Mouse (Mus musculus) CH12.LX (cell line): ENCODE results near the gene Nop53. TPM values are rescaled to one million over a fixed set of nuclear protein-coding genes. Genes with fewer than 3 reads are reported as not detected.
A peak's percentile ranks its signal among the peaks of the same experiment; 100 is the strongest.

Experiments used
- DNase-seq: peaks from one replicate; pipeline ENCODE4 v3.0.0-alpha.2; 2013; ENCODE audit errors: extremely low read depth
- H3K27ac ChIP-seq: 2 replicates; pipeline ENCODE4 v1.5.1; 2012; ENCODE audit warnings: low read depth, mild to moderate bottlenecking, control low read depth, moderate library complexity; ENCODE audit not compliant: insufficient read depth
- H3K27me3 ChIP-seq: replicated peaks from 2 replicates; pipeline ENCODE3; 2012; ENCODE audit warnings: inconsistent platforms
- H3K36me3 ChIP-seq, 2 experiments: replicated peaks in 1 of 2; 2 replicates each; pipeline versions ENCODE3 to v1.6.1; 2012; ENCODE audit warnings: inconsistent platforms in 1 of 2, low read length in 1 of 2, mild to moderate bottlenecking in 1 of 2, mixed read lengths in 1 of 2, moderate library complexity in 1 of 2; ENCODE audit not compliant: control insufficient read depth in 1 of 2, insufficient read depth in 1 of 2
- H3K4me1 ChIP-seq, 2 experiments: 2 replicates each; pipeline ENCODE4 v1.6.1; 2012; ENCODE audit warnings: inconsistent platforms in 1 of 2, moderate library complexity in 1 of 2; ENCODE audit not compliant: insufficient read depth in 2 of 2, control insufficient read depth in 1 of 2
- H3K4me2 ChIP-seq: 2 replicates; pipeline ENCODE4 v1.6.1; 2012; ENCODE audit warnings: low read depth, mild to moderate bottlenecking, control low read depth; ENCODE audit not compliant: poor library complexity, insufficient read depth, severe bottlenecking
- H3K4me3 ChIP-seq, 3 experiments: fragments of 150-350 bp in 1 of 3; sonication (generic) in 1 of 3; replicated peaks in 1 of 3; 2 replicates each; pipeline versions ENCODE3 to v1.5.1; 2011 to 2012; ENCODE audit warnings: low read depth in 2 of 3, low read length in 2 of 3, mild to moderate bottlenecking in 2 of 3, moderate library complexity in 2 of 3, control low read depth in 1 of 3, improper control_type of control experiment in 1 of 3, inconsistent platforms in 1 of 3, mixed read lengths in 1 of 3; ENCODE audit not compliant: poor library complexity in 1 of 3
- H3K79me2 ChIP-seq: replicated peaks from 2 replicates; pipeline ENCODE4 v1.6.1; 2012; ENCODE audit warnings: mild to moderate bottlenecking, moderate library complexity; ENCODE audit not compliant: control insufficient read depth, poor library complexity, insufficient read depth, severe bottlenecking; ENCODE audit errors: extremely low read depth
- H3K9ac ChIP-seq: 2 replicates; pipeline ENCODE4 v1.6.1; 2012; ENCODE audit warnings: low read depth, mild to moderate bottlenecking, control low read depth, moderate library complexity; ENCODE audit not compliant: insufficient read depth
- H3K9me3 ChIP-seq: replicated peaks from 2 replicates; pipeline ENCODE3; 2012; ENCODE audit warnings: low read length, inconsistent platforms, mixed read lengths
- BHLHE40 ChIP-seq: IDR thresholded peaks from 2 replicates; pipeline ENCODE4 v1.6.1; 2011; ENCODE audit warnings: mild to moderate bottlenecking, low read depth, low read length, improper control_type of control experiment
- CHD1 ChIP-seq: IDR thresholded peaks from 2 replicates; pipeline ENCODE4 v1.6.1; 2012; ENCODE audit warnings: low read depth, low read length, improper control_type of control experiment, inconsistent platforms
- CHD2 ChIP-seq: IDR thresholded peaks from 2 replicates; pipeline ENCODE4 v1.6.1; 2011; ENCODE audit warnings: low read length, improper control_type of control experiment
- CTCF ChIP-seq, 2 experiments: IDR thresholded peaks in 1 of 2; conservative IDR thresholded peaks in 1 of 2; 2 replicates each; pipeline ENCODE4 v1.5.1; 2011 to 2012; ENCODE audit warnings: low read depth in 2 of 2, low read length in 2 of 2, improper control_type of control experiment in 1 of 2, inconsistent platforms in 1 of 2, mild to moderate bottlenecking in 1 of 2, moderate library complexity in 1 of 2
- E2F4 ChIP-seq: IDR thresholded peaks from 2 replicates; pipeline ENCODE4 v1.6.1; 2011; ENCODE audit warnings: low read depth, low read length, improper control_type of control experiment; ENCODE audit not compliant: insufficient replicate concordance
- ELF1 ChIP-seq: IDR thresholded peaks from 2 replicates; pipeline ENCODE4 v1.6.1; 2014; ENCODE audit warnings: low read depth, mild to moderate bottlenecking, inconsistent platforms, low read length, improper control_type of control experiment
- EP300 ChIP-seq: IDR thresholded peaks from 2 replicates; pipeline ENCODE4 v1.6.1; 2011; ENCODE audit warnings: low read length, improper control_type of control experiment
- ETS1 ChIP-seq: conservative IDR thresholded peaks from 2 replicates; pipeline ENCODE4 v1.6.1; 2012; ENCODE audit warnings: low read depth, mild to moderate bottlenecking, inconsistent platforms, low read length, improper control_type of control experiment, moderate library complexity
- GABPA ChIP-seq: IDR thresholded peaks from 2 replicates; pipeline ENCODE4 v1.6.1; 2012; ENCODE audit warnings: low read depth, low read length, improper control_type of control experiment, inconsistent platforms; ENCODE audit not compliant: insufficient replicate concordance
- HCFC1 ChIP-seq: IDR thresholded peaks from 2 replicates; pipeline ENCODE4 v1.6.1; 2012; ENCODE audit warnings: low read depth, mild to moderate bottlenecking, inconsistent platforms, low read length, improper control_type of control experiment
- IRF4 ChIP-seq: IDR thresholded peaks from 2 replicates; pipeline ENCODE4 v1.6.1; 2014; ENCODE audit warnings: low read depth, mild to moderate bottlenecking, inconsistent platforms, low read length, improper control_type of control experiment
- JUN ChIP-seq: IDR thresholded peaks from 2 replicates; pipeline ENCODE4 v1.6.1; 2011; ENCODE audit warnings: low read depth, mild to moderate bottlenecking, low read length, improper control_type of control experiment, moderate library complexity; ENCODE audit not compliant: insufficient read depth
- JUND ChIP-seq: conservative IDR thresholded peaks from 2 replicates; pipeline ENCODE4 v1.6.1; 2011; ENCODE audit warnings: low read depth, low read length, improper control_type of control experiment
- KAT2A ChIP-seq: IDR thresholded peaks from 2 replicates; pipeline ENCODE4 v1.6.1; 2012; ENCODE audit warnings: low read length, improper control_type of control experiment, inconsistent platforms; ENCODE audit not compliant: insufficient replicate concordance
- MAFK ChIP-seq: IDR thresholded peaks from 2 replicates; pipeline ENCODE4 v1.6.1; 2011; ENCODE audit warnings: low read length, improper control_type of control experiment; ENCODE audit not compliant: insufficient replicate concordance
- MAX ChIP-seq: IDR thresholded peaks from 2 replicates; pipeline ENCODE4 v1.6.1; 2011; ENCODE audit warnings: low read length, improper control_type of control experiment
- MAZ ChIP-seq: IDR thresholded peaks from 2 replicates; pipeline ENCODE4 v1.6.1; 2012; ENCODE audit warnings: low read depth, mild to moderate bottlenecking, inconsistent platforms, low read length, improper control_type of control experiment, moderate library complexity
- MEF2A ChIP-seq: IDR thresholded peaks from 2 replicates; pipeline ENCODE4 v1.6.1; 2014; ENCODE audit warnings: low read depth, mild to moderate bottlenecking, inconsistent platforms, low read length, improper control_type of control experiment, borderline replicate concordance
- MXI1 ChIP-seq: IDR thresholded peaks from 2 replicates; pipeline ENCODE4 v1.6.1; 2011; ENCODE audit warnings: mild to moderate bottlenecking, low read depth, low read length, improper control_type of control experiment
- MYC ChIP-seq: IDR thresholded peaks from 2 replicates; pipeline ENCODE4 v1.6.1; 2011; ENCODE audit warnings: low read depth, mild to moderate bottlenecking, improper control_type of control experiment, low read length
- NELFE ChIP-seq: IDR thresholded peaks from 2 replicates; pipeline ENCODE4 v1.6.1; 2011; ENCODE audit warnings: low read depth, low read length, improper control_type of control experiment
- NRF1 ChIP-seq: IDR thresholded peaks from 2 replicates; pipeline ENCODE4 v1.6.1; 2014; ENCODE audit warnings: low read depth, mild to moderate bottlenecking, inconsistent platforms, low read length, improper control_type of control experiment, moderate library complexity
- PAX5 ChIP-seq: IDR thresholded peaks from 2 replicates; pipeline ENCODE4 v1.6.1; 2012; ENCODE audit warnings: low read length, inconsistent platforms, mixed read lengths
- POLR2A ChIP-seq: IDR thresholded peaks from 2 replicates; pipeline ENCODE4 v1.6.1; 2011; ENCODE audit warnings: low read depth, mild to moderate bottlenecking, improper control_type of control experiment, low read length
- POLR2AphosphoS2 ChIP-seq: IDR thresholded peaks from 2 replicates; pipeline ENCODE4 v1.6.1; 2011; ENCODE audit warnings: low read depth, low read length, improper control_type of control experiment
- RAD21 ChIP-seq: IDR thresholded peaks from 2 replicates; pipeline ENCODE4 v1.6.1; 2011; ENCODE audit warnings: low read depth, mild to moderate bottlenecking, low read length, improper control_type of control experiment, moderate library complexity
- RCOR1 ChIP-seq: conservative IDR thresholded peaks from 2 replicates; pipeline ENCODE4 v1.6.1; 2012; ENCODE audit warnings: low read depth, mild to moderate bottlenecking, inconsistent platforms, low read length, improper control_type of control experiment
- SIN3A ChIP-seq: IDR thresholded peaks from 2 replicates; pipeline ENCODE4 v1.6.1; 2012; ENCODE audit warnings: low read length, improper control_type of control experiment, inconsistent platforms
- SMC3 ChIP-seq: IDR thresholded peaks from 2 replicates; pipeline ENCODE4 v1.6.1; 2011; ENCODE audit warnings: low read depth, low read length, improper control_type of control experiment
- TBP ChIP-seq: conservative IDR thresholded peaks from 2 replicates; pipeline ENCODE4 v1.6.1; 2011; ENCODE audit warnings: low read depth, low read length, improper control_type of control experiment
- TCF12 ChIP-seq: IDR thresholded peaks from 2 replicates; pipeline ENCODE4 v1.6.1; 2014; ENCODE audit warnings: low read depth, mild to moderate bottlenecking, inconsistent platforms, low read length, improper control_type of control experiment
- UBTF ChIP-seq: IDR thresholded peaks from 2 replicates; pipeline ENCODE4 v1.6.1; 2012; ENCODE audit warnings: low read depth, mild to moderate bottlenecking, inconsistent platforms, low read length, improper control_type of control experiment, moderate library complexity
- USF1 ChIP-seq: IDR thresholded peaks from 2 replicates; pipeline ENCODE4 v1.6.1; 2014; ENCODE audit warnings: low read depth, mild to moderate bottlenecking, inconsistent platforms, low read length, improper control_type of control experiment
- USF2 ChIP-seq: conservative IDR thresholded peaks from 2 replicates; pipeline ENCODE4 v1.6.1; 2011; ENCODE audit warnings: low read depth, low read length, improper control_type of control experiment
- ZC3H11A ChIP-seq: IDR thresholded peaks from 2 replicates; pipeline ENCODE4 v1.6.1; 2012; ENCODE audit warnings: low read depth, mild to moderate bottlenecking, inconsistent platforms, low read length, improper control_type of control experiment
- ZKSCAN1 ChIP-seq: IDR thresholded peaks from 2 replicates; pipeline ENCODE4 v1.6.1; 2012; ENCODE audit warnings: low read depth, inconsistent platforms, low read length, improper control_type of control experiment, borderline replicate concordance
- ZMIZ1 ChIP-seq: IDR thresholded peaks from 2 replicates; pipeline ENCODE4 v1.6.1; 2012; ENCODE audit warnings: low read depth, mild to moderate bottlenecking, inconsistent platforms, low read length, improper control_type of control experiment
- ZNF384 ChIP-seq: IDR thresholded peaks from 2 replicates; pipeline ENCODE4 v1.6.1; 2012; ENCODE audit warnings: low read depth, low read length, improper control_type of control experiment, inconsistent platforms
- dilution Hi-C: fragments of 300-500 bp; cut with MboI; formaldehyde crosslinking; loops from 2 replicates; pipeline ENCODE4 v1.14.3; 2020; ENCODE audit warnings: low sequenced_read_pairs; ENCODE audit not compliant: extremely low pct_unique_long_range_greater_than_20kb, extremely low pct_ligation_motif_present
- in situ Hi-C: fragments of 300-500 bp; cut with MboI; formaldehyde crosslinking; loops from 3 replicates; pipeline ENCODE4 v1.14.3; 2019; ENCODE audit warnings: low sequenced_read_pairs, low pct_ligation_motif_present, low pct_unique_long_range_greater_than_20kb, mixed read lengths
- polyA plus RNA-seq: library from polyadenylated mRNA; unstranded; fragments of >175 nt; gene quantifications from 2 replicates; pipeline ENCODE4 v1.2.1, GENCODE M21; 2012; ENCODE audit warnings: low read depth; ENCODE audit not compliant: insufficient read length
- total RNA-seq, 2 experiments: library from RNA; depleted of rRNA; stranded (reverse); fragments of 300-350 nt in 1 of 2; fragments of >200 nt in 1 of 2; gene quantifications; 2 replicates each; pipeline ENCODE4 v1.2.3; 2012 to 2014

Nop53 gene
- 234 and 310 TPM in 2 replicates for total RNA-seq (2012; rRNA removed)
- total RNA-seq (2014; rRNA removed): 171 and 199 TPM in 2 replicates
- 291 and 339 TPM in 2 replicates for polyA plus RNA-seq

DNA sequence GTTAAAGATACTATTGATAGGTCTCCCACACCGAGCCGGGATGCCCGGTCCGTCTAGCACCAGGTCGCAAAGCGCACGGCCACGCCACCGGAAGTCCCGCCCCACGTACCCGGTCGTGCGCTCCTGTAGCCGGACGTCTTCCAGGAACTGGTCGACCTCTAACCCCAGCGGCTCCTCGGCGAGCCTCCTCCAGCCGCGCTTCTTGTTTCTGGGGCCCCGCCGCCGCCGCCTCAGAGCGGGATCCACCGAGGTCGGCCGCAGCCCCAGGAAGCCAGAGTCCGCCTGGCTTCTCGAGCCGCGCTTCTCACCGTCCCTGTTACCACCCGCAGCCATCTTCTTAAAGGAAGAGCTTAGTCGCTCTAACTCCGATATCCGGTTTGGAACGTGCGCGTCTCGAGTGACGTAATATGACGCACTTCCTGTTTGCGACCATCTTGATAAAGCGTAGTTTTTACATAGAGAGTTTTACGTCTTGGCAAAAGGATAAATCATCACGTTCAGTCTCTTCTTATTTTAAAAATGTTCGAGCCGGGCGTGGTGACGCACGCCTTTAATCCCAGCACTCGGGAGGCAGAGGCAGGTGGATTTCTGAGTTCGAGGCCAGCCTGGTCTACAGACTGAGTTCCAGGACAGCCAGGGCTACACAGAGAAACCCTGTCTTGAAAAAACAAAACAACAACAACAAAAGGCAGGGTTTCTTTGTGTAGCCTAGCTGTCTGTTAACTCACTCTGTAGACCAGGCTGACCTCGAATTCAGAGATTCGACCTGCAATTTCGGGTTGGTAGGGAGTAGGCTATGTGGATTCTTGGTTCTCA, at the start of gene Nop53:
Nop53 (minus strand) TSS at position 354 of the 816 bp plus-strand sequence.
- Histone ChIP-seq H3K27me3 (no peaks in the 10 kb centered on the region), H3K79me2 (peaks cover 28% of the 10 kb centered on the region), H3K27ac (peak within 1 kb of the TSS; percentile 76), H3K4me2 (peak within 1 kb of the TSS; percentile 92), H3K9me3 (no peaks in the 10 kb centered on the region), H3K4me1 (peaks cover 16 to 47% of the 10 kb centered on the region in 2 experiments), H3K36me3 (peaks cover 43 to 46% of the 10 kb centered on the region in 2 experiments), H3K9ac (peak within 1 kb of the TSS; percentile 79), H3K4me3 (peak within 1 kb of the TSS; percentile 67 to 96 (median 68))
- in situ Hi-C loops: loop anchor here (25.0 kb wide), 1 partner anchor 841 kb away; the partner anchor contains the start of gene Slc1a5
- dilution Hi-C loops: no loop called here
- DNase-seq: peak; percentile 98
- TF ChIP-seq ZC3H11A: no peak
- peak; percentile 89 for TF ChIP-seq MXI1
- TF ChIP-seq TCF12: peak; percentile 92
- TF ChIP-seq MAX: peak; percentile 72
- no peak for TF ChIP-seq RAD21
- TF ChIP-seq USF2: no peak
- TF ChIP-seq CHD2: no peak
- peak; percentile 86 for TF ChIP-seq HCFC1
- no peak for TF ChIP-seq PAX5
- peak; percentile 91 for TF ChIP-seq GABPA
- TF ChIP-seq UBTF: 0 out of 2 replicates have a peak, but pooled peaks have one; percentile 4
- TF ChIP-seq ETS1: peak; percentile 60
- no peak for TF ChIP-seq MAFK
- peak; percentile 84 for TF ChIP-seq NELFE
- TF ChIP-seq POLR2AphosphoS2: no peak
- peak; percentile 89 for TF ChIP-seq ELF1
- TF ChIP-seq KAT2A: peak; percentile 79; the same call in 1 of the 2 replicates
- TF ChIP-seq MAZ: no peak
- TF ChIP-seq POLR2A: peak; percentile 80
- TF ChIP-seq ZMIZ1: peak; percentile 54
- TF ChIP-seq SMC3: no peak
- no peak for TF ChIP-seq EP300
- no peak for TF ChIP-seq ZKSCAN1
- no peak for TF ChIP-seq CTCF (conservative IDR thresholded peaks at IDR 0.05 in 1 of 2, IDR thresholded peaks at IDR 0.05 in 1 of 2; ENCODE audit: low read depth in 2 of 2, low read length in 2 of 2)
- TF ChIP-seq E2F4: peak; percentile 32; the same call in 1 of the 2 replicates
- TF ChIP-seq MYC: peak; percentile 80; the same call in 1 of the 2 replicates
- no peak; the same call in 1 of the 2 replicates for TF ChIP-seq IRF4
- TF ChIP-seq MEF2A: no peak
- no peak for TF ChIP-seq CHD1
- peak; percentile 63 for TF ChIP-seq NRF1
- TF ChIP-seq SIN3A: no peak; the same call in none of the 2 replicates
- no peak for TF ChIP-seq JUN
- TF ChIP-seq BHLHE40: peak; percentile 92
- TF ChIP-seq JUND: no peak
- TF ChIP-seq ZNF384: no peak
- TF ChIP-seq USF1: no peak
- no peak for TF ChIP-seq RCOR1
- TF ChIP-seq TBP: peak; percentile 88
